Mouse (Mus musculus) cerebellum, postnatal 25 days (tissue): ENCODE measurements around the gene Slc8b1.

Experiments
- DNase-seq, 2 experiments: peaks; one replicate each; pipeline ENCODE4 v3.0.0; 2021; ENCODE audit warnings: mixed read lengths in 2 of 2

Gene Slc8b1

DNA sequence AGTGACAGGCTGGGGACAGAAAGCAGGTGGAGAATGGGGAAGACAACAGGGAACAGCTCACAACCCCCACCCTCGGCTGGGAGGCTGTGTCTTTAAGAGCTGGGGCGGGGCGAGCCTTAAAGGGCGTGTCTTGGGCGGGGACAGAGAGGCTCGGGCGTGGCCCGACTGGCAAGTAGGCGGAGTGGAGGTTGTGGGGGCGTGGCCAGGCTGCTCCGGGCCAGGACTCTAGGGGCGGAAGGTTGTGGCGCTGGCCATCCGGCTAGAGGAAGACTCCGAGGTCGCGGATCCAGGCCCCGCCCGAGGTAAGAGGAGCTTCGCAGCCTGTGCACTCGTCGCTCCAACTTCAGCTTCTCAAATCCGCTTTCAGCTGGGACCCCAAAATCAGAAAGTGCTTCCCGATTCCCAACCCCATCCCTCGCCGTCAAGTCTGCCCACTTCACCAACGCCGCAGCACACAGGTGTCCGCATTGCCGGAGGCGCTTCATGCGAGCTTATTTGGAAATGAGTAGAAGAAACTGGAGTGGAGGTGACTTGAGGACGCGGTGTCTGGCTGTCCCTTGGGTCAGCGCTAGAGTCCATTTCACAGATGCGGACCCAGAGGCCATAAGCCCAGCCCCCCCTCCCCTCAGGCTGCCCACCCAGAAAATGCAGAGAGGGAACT lies at the start of gene Slc8b1:
Gene Slc8b1 (plus strand): TSS at position 187 of the 661 bp plus-strand sequence.
- DNase-seq, result peak; percentile 88 to 94

DNA sequence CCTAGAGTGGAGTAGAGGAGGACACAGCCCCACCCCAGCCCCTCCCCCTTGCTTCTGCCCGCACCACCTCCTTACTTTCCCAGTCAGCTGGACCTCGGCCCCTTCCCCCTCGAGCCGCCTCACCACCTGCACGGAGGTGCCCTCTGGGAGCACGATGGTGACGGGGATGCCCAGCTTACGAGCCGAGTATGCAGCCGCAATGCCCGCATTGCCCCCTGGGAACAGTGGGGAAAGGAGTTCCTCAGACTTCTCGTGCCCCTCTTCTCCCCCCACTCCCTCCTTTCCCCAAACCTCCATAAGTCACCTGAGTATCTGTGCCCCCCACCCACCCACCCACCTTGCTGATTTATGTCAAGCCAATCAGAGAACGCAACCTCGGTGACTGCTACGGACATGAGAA lies 49.1 kb upstream of the Slc8b1 start:
- DNase-seq, result no peak

DNA sequence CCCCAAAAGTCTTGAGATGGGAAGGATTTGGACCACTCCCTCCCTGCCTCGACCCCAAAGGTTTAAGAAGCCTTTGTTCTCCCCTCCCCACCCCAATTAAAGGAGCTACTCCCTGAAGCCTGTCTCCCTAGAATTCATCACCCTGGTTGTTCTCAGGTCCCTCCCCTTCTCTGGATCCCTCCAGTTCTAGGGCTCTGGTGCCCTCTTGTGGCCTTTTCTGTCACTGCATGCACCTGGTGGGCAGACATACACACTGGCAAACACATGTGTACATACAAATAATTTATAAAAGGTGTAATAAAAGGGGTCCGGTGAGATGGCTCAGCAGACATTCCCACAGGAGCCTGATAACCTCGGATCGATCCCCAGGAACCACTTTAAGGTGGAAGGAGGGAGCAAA lies 46.6 kb upstream of the Slc8b1 start:
- no peak for DNase-seq

DNA sequence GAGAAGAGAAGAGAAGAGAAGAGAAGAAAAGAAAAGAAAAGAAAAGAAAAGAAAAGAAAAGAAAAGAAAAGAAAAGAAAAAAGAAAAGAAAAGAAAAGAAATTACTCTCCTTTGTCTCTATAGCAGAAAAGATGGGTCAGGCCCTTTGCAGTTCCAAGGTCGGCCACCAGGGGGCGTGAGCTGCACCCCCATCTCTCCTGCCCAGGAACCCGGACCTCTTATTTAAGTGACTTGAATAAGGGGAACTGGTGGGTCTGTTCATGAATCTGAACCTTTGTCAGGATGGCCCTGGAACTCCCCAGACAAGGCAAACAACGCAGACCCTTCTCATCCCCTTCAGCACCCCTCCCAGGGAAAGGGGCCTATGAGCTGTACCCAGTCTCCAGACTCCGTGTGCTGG lies 45.9 kb upstream of the Slc8b1 start:
- peak; percentile 60 to 68 for DNase-seq

DNA sequence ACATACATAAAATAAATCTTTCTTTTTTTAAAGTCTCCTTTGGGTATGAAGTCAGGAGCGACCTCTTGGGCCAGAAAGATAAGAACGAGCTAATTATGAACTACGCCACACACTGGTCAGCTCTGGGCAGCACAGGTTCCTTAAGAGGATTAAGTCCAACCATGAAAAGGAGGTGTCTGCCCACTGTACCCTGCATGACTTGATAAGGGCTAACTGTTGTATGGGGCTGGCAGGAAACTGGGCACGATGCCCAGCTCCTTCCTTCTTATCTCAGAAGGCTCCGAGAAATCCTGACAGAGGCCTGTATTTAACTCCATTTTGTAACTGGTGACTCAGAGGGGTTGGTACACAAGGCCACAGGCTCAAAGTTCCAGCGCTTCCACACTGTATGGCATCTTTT lies 45.1 kb upstream of the Slc8b1 start:
- no peak for DNase-seq

DNA sequence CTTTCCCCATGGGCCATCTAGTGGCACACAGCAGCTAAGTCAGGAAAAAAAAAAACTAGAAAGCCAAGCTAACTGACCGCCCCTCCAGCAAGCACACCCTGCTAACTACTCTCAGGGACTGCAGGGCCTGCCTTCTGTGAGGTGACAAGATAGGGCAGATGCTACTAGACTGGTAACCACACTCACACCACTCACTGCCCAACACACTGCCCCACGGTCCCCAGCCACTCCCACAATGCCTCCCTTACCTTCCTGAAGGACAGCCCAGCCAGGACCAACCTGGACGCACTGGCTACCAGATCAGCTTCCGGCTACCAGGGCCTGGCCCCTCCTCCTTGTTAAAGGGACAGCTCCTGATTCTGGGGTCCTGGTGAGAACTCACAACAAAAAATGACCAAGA lies 43.9 kb upstream of the Slc8b1 start:
- DNase-seq, result peak in 1 of 2 experiments; percentile 39

DNA sequence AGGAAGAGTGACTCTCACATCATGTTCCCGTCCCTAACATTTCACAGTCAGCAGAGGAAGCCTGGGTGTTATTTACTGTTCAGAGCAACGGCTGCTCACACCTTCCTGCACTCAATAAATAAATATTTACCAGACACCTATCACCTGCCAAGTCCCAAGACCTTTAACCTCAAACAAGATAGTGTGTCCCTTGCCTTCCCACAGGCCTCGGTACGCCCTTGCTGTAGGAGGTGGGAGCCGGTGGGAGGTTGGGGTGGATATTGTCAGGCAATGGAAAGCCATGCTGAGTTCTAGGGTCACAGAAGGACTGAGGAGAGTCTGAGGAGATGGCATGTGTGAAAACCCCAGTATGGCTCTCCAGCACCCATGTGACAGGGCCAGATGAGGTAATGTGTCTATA lies 42.6 kb upstream of the Slc8b1 start:
- DNase-seq, result no peak

DNA sequence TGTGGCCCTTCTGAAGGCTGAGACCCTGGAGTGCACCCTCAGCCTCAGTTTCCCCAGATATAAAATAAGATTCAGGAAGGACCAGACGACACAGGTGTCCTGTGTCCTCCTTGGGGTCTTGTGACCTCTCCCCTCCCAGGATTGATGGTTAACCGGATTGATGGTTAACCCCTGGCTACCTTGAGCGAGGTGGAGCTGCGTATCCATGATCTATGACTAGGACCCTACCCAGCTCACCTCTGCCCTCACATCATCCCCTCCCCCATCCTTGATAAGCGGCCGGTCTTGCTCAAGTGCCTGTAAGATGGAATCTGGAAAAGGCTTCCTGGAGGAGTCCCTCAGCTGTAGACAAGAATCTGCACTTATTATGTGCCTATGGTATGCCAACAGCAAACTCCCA lies 42.1 kb upstream of the Slc8b1 start:
- DNase-seq, result no peak

DNA sequence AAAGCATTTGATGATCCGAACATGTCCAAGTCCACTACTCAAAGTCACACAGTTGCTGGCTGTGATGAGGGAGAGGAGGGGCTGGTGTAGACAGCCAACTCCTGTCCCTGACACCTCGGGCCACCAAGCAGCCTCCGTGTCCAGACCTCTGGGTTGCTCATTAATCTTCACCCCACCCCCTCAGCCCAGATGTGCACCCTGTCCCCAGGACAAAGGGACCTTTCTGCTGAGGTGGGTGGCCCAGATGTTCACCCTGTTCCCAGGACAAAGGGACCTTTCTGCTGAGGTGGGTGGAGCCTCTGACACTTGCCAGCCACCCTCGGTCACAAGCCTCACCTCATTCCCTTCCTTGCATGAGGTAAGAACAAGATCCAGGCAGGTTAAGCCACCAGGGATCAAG lies 39.4 kb upstream of the Slc8b1 start:
- no peak for DNase-seq

DNA sequence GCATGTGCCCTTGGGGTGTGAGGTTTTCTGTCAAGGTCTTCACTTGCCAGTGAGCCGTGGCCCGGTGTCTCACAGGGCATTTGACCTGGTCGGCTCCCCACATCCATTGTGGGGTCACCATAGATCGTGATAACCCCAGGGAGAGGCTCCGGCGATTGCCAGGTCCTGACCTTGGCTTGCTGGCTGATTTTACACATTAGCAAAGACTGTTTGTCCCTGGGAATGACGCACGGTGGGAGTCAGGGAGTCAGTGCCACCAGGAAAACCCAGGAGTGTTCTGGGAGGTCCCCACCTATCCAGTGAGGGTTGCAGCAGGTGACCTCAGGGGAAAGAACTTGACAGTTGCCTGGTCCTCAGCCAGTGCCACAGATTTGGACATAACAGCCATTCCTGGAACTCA lies 38.2 kb upstream of the Slc8b1 start, which contains the start of gene Sdsl:
Gene Sdsl (minus strand): TSS at position 41 of the 400 bp plus-strand sequence.
- no peak for DNase-seq

DNA sequence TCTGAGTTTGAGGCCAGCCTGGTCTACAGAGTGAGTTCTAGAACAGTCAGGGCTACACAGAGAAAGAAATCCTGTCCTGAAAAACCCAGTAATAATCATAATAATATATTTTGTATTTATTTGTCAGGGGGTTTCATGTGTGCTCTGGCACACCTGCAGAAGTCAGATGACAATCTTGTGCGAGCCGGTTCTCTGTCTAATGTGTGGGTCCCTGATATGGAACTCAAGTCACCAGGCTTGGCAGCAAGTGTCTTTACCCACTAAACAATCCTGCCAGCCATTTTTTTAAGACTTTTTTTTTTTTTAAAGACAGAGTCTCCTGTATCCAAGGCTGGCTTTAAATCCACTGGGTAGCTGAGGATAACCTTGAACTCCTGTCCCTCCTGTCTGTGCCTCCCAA lies 37.6 kb upstream of the Slc8b1 start:
- no peak for DNase-seq

DNA sequence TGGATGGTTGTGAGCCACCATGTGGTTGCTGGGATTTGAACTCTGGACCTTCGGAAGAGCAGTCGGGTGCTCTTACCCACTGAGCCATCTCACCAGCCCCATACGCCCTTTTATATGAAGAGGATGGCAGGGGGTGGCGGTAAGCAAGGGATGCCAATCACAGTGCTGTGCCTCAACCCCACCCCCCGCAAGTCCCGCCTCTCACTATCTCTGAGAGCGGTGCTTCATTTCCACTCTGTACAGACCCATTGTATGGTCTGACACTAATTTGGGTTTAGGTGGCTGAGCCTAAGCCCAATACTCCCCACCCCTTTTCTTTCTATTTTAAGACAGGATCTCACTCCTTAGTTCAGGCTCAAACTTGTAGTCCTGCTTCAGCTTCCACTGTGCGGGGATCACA lies 35.1 kb upstream of the Slc8b1 start:
- DNase-seq, result no peak

DNA sequence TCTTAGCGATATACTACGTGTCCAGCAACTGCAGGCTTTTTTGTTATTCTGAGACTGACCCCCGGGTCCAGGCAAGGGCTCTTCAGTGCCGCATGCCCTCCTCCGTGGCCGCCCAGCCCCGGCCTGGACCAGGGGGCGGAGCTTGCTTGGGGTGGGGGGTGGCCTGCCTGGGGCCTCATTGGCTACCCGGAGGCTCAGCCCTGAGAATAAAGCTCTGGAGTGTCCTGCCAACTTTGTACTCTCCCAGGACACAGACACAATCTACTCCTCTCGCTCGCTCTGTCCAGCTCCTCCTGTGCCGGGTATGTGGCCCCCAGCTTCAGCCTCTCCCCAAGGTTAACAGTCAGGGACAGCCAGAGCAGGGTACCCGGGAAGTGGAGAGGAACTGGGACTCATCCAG lies 34.7 kb upstream of the Slc8b1 start, which contains the start of gene Sds:
Gene Sds (plus strand): TSS at position 231 of the 400 bp plus-strand sequence.
- no peak for DNase-seq

DNA sequence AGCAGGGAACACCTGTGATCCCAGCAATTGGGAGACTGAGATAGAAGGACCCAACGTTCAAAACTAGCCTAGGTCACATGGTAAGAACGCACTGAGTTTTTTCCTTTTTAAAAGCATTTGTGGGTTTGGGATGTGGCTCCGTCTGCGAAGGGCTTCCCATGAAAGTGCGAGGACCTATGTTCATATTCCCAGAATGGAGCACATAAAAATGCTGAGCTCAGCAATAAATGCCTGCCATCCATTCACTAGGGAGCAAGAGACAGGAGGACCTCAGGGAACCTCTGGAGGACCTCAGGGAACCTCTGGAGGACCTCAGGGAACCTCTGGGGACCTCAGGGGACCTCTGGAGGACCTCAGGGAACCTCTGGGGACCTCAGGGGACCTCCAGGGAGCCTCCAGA lies 33.0 kb upstream of the Slc8b1 start:
- no peak for DNase-seq

DNA sequence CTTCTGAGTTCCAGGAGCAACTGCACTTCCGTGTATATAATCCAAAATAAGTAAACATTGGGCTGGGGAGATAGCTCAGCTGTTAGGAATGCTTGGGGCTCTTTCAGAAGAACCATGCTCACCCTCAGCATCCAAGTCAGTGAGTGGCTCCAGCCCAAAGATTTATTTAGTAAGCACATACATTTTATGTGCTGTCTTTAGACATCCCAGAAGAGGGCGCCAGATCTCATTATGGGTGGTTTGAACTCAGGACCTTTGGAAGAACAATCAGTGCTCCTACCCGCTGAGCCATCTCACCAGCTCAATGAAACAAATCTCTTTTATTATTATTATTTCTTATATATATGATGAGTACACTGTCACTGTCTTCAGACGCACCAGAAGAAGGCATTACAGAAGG lies 31.4 kb upstream of the Slc8b1 start:
- no peak for DNase-seq

DNA sequence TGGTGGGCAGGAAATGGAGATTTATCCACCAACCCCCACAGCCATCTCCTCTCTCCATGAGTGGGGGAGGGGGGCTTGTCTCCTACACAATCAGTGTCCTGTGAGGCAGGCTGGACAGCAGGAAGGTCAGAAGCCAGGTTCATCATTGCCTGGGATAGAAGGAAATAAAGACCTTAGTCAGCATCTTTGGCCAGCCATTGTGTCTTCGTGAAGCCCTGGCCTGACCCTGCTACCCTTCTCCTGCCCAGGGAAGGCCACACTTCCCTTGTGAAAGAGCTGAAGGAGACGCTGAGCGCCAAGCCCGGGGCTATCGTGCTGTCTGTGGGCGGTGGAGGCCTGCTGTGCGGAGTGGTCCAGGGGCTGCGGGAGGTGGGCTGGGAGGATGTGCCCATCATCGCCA lies 29.8 kb upstream of the Slc8b1 start:
- no peak for DNase-seq

DNA sequence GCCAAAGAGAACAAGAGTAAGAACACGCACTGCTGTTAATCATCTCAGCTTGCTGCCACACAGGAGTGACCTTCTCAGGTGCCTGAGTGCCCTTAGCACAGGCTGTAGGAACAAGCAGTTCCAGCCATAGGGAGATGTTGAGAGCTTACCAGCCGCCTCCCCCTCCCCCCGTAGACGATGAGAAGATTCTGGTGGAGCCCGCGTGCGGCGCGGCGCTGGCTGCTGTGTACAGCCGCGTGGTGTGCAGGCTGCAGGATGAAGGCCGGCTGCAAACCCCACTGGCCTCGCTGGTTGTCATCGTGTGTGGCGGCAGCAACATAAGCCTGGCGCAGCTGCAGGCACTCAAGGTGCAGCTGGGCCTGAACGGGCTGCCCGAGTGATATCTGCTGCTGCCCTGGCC lies 27.6 kb upstream of the Slc8b1 start:
- no peak for DNase-seq

DNA sequence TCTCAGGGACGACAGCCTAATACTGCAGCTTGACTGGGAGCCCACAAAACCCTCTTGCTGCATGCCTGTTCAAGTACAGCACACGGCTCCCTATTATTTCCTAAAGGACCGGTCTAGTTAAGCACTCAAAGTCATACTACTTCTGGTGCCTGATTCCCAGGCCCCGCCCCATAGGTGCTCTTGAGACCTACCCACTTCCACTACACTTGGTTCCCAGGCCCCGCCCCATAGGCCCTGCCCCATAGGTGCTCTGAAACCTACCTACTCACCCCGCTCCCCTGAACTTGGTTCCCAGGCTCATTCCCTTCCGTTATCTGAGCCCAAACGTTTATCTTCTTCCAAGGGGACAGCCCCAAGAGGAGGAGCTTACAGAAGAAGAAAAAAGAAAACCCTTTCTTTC lies 23.1 kb upstream of the Slc8b1 start:
- no peak for DNase-seq

DNA sequence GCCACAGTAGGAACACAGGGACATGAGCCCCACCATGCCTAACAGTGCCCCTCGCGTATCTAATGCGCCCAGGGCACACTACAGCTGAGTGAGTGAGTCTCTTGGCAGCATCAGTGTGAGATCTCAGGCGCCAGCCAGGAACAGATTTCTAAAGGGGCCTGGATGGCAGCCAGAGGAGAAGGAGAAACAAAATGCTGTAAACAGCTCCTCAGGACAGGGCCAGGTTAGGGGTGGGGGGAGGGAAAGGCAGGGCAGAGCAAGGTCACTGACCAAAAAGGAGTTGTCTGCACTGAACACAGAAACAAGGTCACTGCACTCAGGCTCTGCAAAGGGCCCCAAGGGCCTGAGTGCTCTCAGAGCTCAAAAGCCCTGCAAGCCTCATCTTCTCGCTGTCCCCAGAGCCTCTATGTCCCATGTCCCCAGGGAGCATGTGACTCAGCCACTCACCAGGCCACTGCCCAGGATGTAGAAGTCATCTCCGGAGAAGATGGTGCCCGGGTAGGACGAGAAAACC lies 20.2 kb upstream of the Slc8b1 start:
- DNase-seq, result peak; percentile 67 to 81

DNA sequence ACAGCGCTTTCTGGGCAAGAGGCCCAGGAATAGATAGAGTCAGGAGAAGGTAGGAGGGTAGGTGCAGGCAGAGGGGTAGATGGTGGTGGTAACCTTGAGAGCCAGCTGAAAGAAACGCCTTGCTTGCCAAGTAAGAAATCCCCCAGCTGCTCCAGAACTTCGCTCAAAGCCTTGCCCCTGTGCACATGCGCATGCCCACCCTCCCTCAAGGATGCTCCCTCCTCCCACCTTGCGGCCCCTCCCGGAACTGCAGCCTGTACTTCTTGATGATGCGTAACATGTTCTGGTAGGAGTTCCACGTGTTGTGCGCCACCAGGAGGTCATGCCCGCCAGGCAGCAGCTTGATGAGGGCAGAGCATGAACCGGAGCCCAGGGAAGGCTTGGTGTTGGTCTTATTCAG lies 18.5 kb upstream of the Slc8b1 start:
- DNase-seq, result peak; percentile 38 to 57

DNA sequence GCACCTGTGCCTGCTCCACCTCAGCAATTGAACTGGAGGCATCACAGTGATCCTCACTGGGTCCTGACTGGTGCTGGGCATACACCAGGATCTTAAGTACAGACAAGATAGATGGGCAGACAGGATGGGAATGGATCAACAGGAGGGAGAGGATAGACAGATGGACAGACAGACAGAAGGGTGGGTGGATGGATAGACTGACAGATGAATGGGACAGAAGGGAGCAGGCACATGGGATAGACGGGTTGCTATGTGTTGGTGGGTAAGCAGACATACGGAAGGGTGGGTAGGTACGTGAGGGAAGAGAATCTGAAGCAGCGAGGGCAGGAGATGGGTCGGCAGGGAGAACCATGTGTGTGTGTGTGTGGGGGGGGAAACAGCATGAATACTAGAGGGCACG lies 17.5 kb upstream of the Slc8b1 start:
- no peak for DNase-seq

DNA sequence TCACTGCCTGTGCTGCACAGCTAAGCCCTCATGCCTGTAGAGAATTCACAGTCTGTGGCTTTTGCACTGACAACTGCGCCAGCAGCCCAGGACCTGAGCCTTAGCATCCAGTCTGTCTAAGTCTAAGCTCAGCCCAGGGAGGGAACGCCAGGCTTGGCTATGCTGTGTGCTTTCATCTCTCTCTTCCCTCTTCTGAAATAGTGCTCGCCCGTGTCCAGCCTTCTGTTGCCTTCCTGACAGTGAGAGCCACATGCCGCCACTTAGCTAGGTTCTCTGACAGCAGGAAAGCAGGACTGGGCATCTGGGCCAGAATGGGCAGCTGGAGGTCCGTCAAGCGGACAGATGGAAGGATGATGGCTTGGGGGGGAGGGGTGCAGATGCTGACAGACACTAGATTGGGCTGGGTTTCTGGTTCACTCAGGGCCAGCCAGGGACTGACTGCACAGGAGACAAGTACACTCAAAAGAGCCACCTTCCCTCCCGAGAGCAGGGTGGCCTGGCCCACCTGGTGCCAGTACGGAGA lies 17.0 kb upstream of the Slc8b1 start:
- DNase-seq, result no peak

DNA sequence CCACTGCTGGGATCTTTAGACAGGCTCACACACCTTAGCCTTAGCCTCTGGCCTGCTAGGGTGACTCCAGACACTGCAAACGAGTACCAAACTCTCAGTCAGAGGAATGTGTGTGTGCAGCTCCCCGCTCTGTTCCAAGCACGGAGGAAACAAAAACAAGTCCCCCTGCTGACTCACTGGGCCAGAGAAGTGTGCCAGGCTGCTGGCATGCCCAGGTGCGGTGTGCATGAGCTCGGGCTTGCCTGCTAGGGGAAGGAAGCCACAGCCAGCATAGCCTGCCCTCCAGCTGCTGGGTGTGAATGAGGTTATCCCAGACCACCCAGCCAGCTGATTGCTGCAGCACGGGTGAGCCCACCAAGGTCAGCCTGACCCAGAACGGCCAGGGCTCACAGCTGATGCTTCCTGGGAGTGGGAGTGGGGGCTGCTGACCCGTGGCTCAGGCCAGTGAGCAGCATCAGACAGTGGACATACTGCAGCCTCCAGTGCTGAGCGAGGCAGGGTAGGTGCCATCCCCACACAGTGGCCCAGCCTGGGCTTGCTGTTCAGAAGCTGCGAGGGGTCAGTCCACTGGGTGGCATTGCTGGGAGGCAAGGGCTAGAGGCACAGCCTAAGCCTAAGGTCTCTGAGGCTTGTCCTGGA lies 15.8 kb upstream of the Slc8b1 start:
- DNase-seq, result peak; percentile 42 to 57

DNA sequence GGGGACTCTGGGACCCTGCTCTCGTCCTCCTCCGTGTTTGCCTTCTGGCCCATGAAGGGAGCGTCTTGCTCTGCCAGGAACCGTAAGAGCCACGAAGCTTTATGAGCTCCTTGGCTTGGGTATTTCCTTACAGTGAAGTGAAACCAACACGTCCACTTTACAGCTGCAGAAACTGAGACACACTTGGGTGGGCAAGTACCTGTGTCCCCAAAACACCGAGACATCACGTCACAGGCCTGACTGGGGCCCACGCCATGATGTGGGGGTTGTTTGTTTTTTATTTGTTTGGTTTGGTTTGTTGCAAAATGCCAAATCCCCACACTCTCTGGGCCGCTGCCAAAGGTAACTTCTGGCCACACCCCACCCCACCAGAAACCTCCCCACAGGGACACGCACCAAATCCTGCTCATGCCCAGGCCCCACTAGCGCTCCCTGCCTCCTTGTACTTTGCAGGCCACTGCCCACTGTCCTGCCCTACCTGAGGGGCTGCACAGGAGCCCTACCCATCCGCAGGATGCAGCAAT lies 15.2 kb upstream of the Slc8b1 start:
- no peak for DNase-seq
